9 mouse cellular contexts compared by ENCODE assay signal in genomic region chr7:18893009-18893408, GRCm38 (mm10). TPM values are rescaled to one million over a fixed set of nuclear protein-coding genes. Genes with fewer than 3 reads are reported as not detected.
DNase-seq lines count a peak whose midpoint lies in the region; ATAC-seq lines count a peak whose summit lies in the region.
"Had no signal": no experiment of that assay in that cellular context is flagged by ENCODE, and none has a peak within 500 bp of the region (broad histone marks: within the 10 kb centered on the region; RNA-seq: fewer than 3 reads in every experiment).

No protein-coding gene starts in this region.

- H3K36me3 ChIP-seq in kidney, embryonic 14.5 days (ENCODE audit: control insufficient read depth, insufficient read depth, low read length): peaks cover under 1% of the 10 kb centered on the region; the same call in 1 of the 2 replicates
- peaks cover 8% of the 10 kb centered on the region; the same call in 1 of the 2 replicates for H3K36me3 ChIP-seq in embryonic facial prominence, embryonic 15.5 days
- no peaks in the 10 kb centered on the region for H3K36me3 ChIP-seq in hindbrain, embryonic 16.5 days (ENCODE audit: control insufficient read depth, insufficient read depth, low read length)
- H3K36me3 ChIP-seq in midbrain, embryonic 15.5 days (replicated peaks): no peaks in the 10 kb centered on the region

- no peak overlapping the region for H3K9ac ChIP-seq in kidney, embryonic 14.5 days (ENCODE audit: low read depth, low read length)
- H3K9ac ChIP-seq in embryonic facial prominence, embryonic 15.5 days: no peak overlapping the region
- peak overlapping the region; percentile 80 for H3K9ac ChIP-seq in hindbrain, embryonic 16.5 days (ENCODE audit: low read depth, low read length)
- peak overlapping the region; percentile 47 for H3K9ac ChIP-seq in midbrain, embryonic 15.5 days

- peak overlapping the region; percentile 84 for H3K4me2 ChIP-seq in kidney, embryonic 14.5 days (replicated peaks; ENCODE audit: low read depth, low read length)
- peak overlapping the region; percentile 89 for H3K4me2 ChIP-seq in embryonic facial prominence, embryonic 15.5 days (replicated peaks)
- peak overlapping the region; percentile 87 for H3K4me2 ChIP-seq in hindbrain, embryonic 16.5 days (ENCODE audit: low read length)
- peak overlapping the region; percentile 81 for H3K4me2 ChIP-seq in midbrain, embryonic 15.5 days

- peak overlapping the region; percentile 44; the same call in 1 of the 2 replicates for H3K4me3 ChIP-seq in kidney, embryonic 14.5 days (ENCODE audit: low read length)
- peak overlapping the region; percentile 45 for H3K4me3 ChIP-seq in embryonic facial prominence, embryonic 15.5 days (replicated peaks)
- peak overlapping the region; percentile 63 for H3K4me3 ChIP-seq in hindbrain, embryonic 16.5 days (ENCODE audit: low read length)
- H3K4me3 ChIP-seq in midbrain, embryonic 15.5 days: peak overlapping the region; percentile 45

- ATAC-seq in kidney, embryonic 14.5 days (ENCODE audit: low FRiP score, low TSS enrichment): peak; percentile 33
- no peak for ATAC-seq in embryonic facial prominence, embryonic 15.5 days (ENCODE audit: insufficient number of reproducible peaks, low FRiP score, low TSS enrichment, low read depth)
- peak; percentile 38 for ATAC-seq in hindbrain, embryonic 16.5 days
- peak; percentile 47 for ATAC-seq in midbrain, embryonic 15.5 days (replicated peaks)

- DNase-seq in kidney, adult 8-10 months: no peak
- DNase-seq in layer of hippocampus, adult 9-10 months (ENCODE audit: low spot score): no peak
- DNase-seq in spleen, postnatal 10 days (ENCODE audit: low spot score in 2 of 2): no peak
- no peak for DNase-seq in adipocyte (ENCODE audit: low spot score)

- H3K27ac ChIP-seq in kidney, embryonic 14.5 days (ENCODE audit: low read depth, low read length): no peak overlapping the region
- no peak overlapping the region for H3K27ac ChIP-seq in embryonic facial prominence, embryonic 15.5 days (replicated peaks)
- H3K27ac ChIP-seq in hindbrain, embryonic 16.5 days (ENCODE audit: low read depth, low read length): no peak overlapping the region
- H3K27ac ChIP-seq in midbrain, embryonic 15.5 days: no peak overlapping the region

- H3K4me1 ChIP-seq in kidney, embryonic 14.5 days (ENCODE audit: control insufficient read depth, insufficient read depth, low read length): peaks cover 17% of the 10 kb centered on the region
- H3K4me1 ChIP-seq in embryonic facial prominence, embryonic 15.5 days: peaks cover 23% of the 10 kb centered on the region
- peaks cover 19% of the 10 kb centered on the region for H3K4me1 ChIP-seq in hindbrain, embryonic 16.5 days (ENCODE audit: control insufficient read depth, insufficient read depth, low read depth, low read length)
- peaks cover 25% of the 10 kb centered on the region for H3K4me1 ChIP-seq in midbrain, embryonic 15.5 days

- 27% methylated on average over 27 of the region's 27 CpGs for WGBS in kidney, embryonic 14.5 days
- WGBS in embryonic facial prominence, embryonic 15.5 days: 28% methylated on average over 27 of the region's 27 CpGs
- 25% methylated on average over 26 of the region's 27 CpGs for WGBS in hindbrain, embryonic 16.5 days
- WGBS in midbrain, embryonic 15.5 days: 27% methylated on average over 27 of the region's 27 CpGs

- no peaks in the 10 kb centered on the region for H3K9me3 ChIP-seq in kidney, embryonic 14.5 days (ENCODE audit: control insufficient read depth, low read length)
- H3K9me3 ChIP-seq in embryonic facial prominence, embryonic 15.5 days (replicated peaks): no peaks in the 10 kb centered on the region
- no peaks in the 10 kb centered on the region for H3K9me3 ChIP-seq in hindbrain, embryonic 16.5 days (ENCODE audit: control insufficient read depth, low read length)
- H3K9me3 ChIP-seq in midbrain, embryonic 15.5 days: no peaks in the 10 kb centered on the region

- no peaks in the 10 kb centered on the region for H3K27me3 ChIP-seq in kidney, embryonic 14.5 days (ENCODE audit: control insufficient read depth, insufficient read depth, low read length)
- peaks cover 8% of the 10 kb centered on the region for H3K27me3 ChIP-seq in embryonic facial prominence, embryonic 15.5 days
- H3K27me3 ChIP-seq in hindbrain, embryonic 16.5 days (replicated peaks; ENCODE audit: control insufficient read depth, insufficient read depth, low read length): no peaks in the 10 kb centered on the region
- H3K27me3 ChIP-seq in midbrain, embryonic 15.5 days (replicated peaks): no peaks in the 10 kb centered on the region
- H3K27me3 ChIP-seq: Patski had no signal

RNA-seq across cellular contexts. Expression of gene Ccdc61, which starts 17.2 kb away (rescaled TPM):
- polyA plus RNA-seq in kidney, embryonic 14.5 days (2014; fragmentation: Nextera tagmentation; extraction: Ambion mirVana): 21.0 and 21.4 TPM in 2 replicates
- 31.8 and 40.3 TPM in 2 replicates for polyA plus RNA-seq in embryonic facial prominence, embryonic 15.5 days (2015; fragmentation: Nextera tagmentation; extraction: Ambion mirVana)
- polyA plus RNA-seq in hindbrain, embryonic 16.5 days (2015; fragmentation: Nextera tagmentation; extraction: Ambion mirVana): 29.1 and 35.7 TPM in 2 replicates
- 24.6 and 25.8 TPM in 2 replicates for polyA plus RNA-seq in midbrain, embryonic 15.5 days (2015; fragmentation: Nextera tagmentation; extraction: Ambion mirVana)

RNA-seq across cellular contexts. Expression of gene Pglyrp1, which starts 21.9 kb away (rescaled TPM):
- 0.77 and 1.1 TPM in 2 replicates for polyA plus RNA-seq in kidney, embryonic 14.5 days (2014; fragmentation: Nextera tagmentation; extraction: Ambion mirVana)
- polyA plus RNA-seq in embryonic facial prominence, embryonic 15.5 days (2015; fragmentation: Nextera tagmentation; extraction: Ambion mirVana): 9.7 and 16.3 TPM in 2 replicates
- 31.2 and 36.7 TPM in 2 replicates for polyA plus RNA-seq in hindbrain, embryonic 16.5 days (2015; fragmentation: Nextera tagmentation; extraction: Ambion mirVana)
- 27.0 and 27.3 TPM in 2 replicates for polyA plus RNA-seq in midbrain, embryonic 15.5 days (2015; fragmentation: Nextera tagmentation; extraction: Ambion mirVana)

RNA-seq across cellular contexts. Expression of gene Nova2, which starts 32.7 kb away (rescaled TPM):
- polyA plus RNA-seq in kidney, embryonic 14.5 days (2014; fragmentation: Nextera tagmentation; extraction: Ambion mirVana): 0.96 and 1.1 TPM in 2 replicates
- 0.56 and 0.60 TPM in 2 replicates for polyA plus RNA-seq in embryonic facial prominence, embryonic 15.5 days (2015; fragmentation: Nextera tagmentation; extraction: Ambion mirVana)
- 10.4 and 12.3 TPM in 2 replicates for polyA plus RNA-seq in hindbrain, embryonic 16.5 days (2015; fragmentation: Nextera tagmentation; extraction: Ambion mirVana)
- polyA plus RNA-seq in midbrain, embryonic 15.5 days (2015; fragmentation: Nextera tagmentation; extraction: Ambion mirVana): 15.2 and 15.9 TPM in 2 replicates

RNA-seq across cellular contexts. Expression of gene Mill2, which starts 53.2 kb away (rescaled TPM):
- polyA plus RNA-seq in kidney, embryonic 14.5 days (2014; fragmentation: Nextera tagmentation; extraction: Ambion mirVana): 0.64 and 0.79 TPM in 2 replicates
- polyA plus RNA-seq in embryonic facial prominence, embryonic 15.5 days (2015; fragmentation: Nextera tagmentation; extraction: Ambion mirVana): 1.0 and 1.1 TPM in 2 replicates
- 0.38 and 1.2 TPM in 2 replicates for polyA plus RNA-seq in hindbrain, embryonic 16.5 days (2015; fragmentation: Nextera tagmentation; extraction: Ambion mirVana)
- polyA plus RNA-seq in midbrain, embryonic 15.5 days (2015; fragmentation: Nextera tagmentation; extraction: Ambion mirVana): 0.73 and 0.85 TPM in 2 replicates

Comparison
In these comparisons a context has a peak if more than half of its experiments do, and no peak if none do; other contexts are left out.
1. H3K9ac ChIP-seq: peak in hindbrain, embryonic 16.5 days (single experiment) and midbrain, embryonic 15.5 days (single experiment); none in kidney, embryonic 14.5 days (single experiment) and embryonic facial prominence, embryonic 15.5 days (single experiment).
2. Peak in every context shown above with its lines, with median percentiles within 50 percentile points of each other: H3K4me2 ChIP-seq and H3K4me3 ChIP-seq.